Mouse (Mus musculus) thymus, adult 2 months (tissue): Measurements from ENCODE around the gene Sphkap. TPM values are rescaled to one million over a fixed set of nuclear protein-coding genes. Genes with fewer than 3 reads are reported as not detected.

Experiments
- DNase-seq: peaks from one replicate; pipeline ENCODE4 v3.0.0; 2021
- H3K27ac ChIP-seq: fragments of 200-500 bp; 2 replicates; pipeline ENCODE4 v1.5.1; 2012; ENCODE audit warnings: low read length, control low read depth; ENCODE audit not compliant: control insufficient read depth, insufficient read depth
- H3K27me3 ChIP-seq: fragments of 200-500 bp; 2 replicates; pipeline ENCODE4 v1.6.1; 2012; ENCODE audit warnings: mild to moderate bottlenecking, low read length, moderate library complexity, mixed read lengths; ENCODE audit not compliant: control insufficient read depth, insufficient read depth
- H3K36me3 ChIP-seq: fragments of 200-500 bp; 2 replicates; pipeline ENCODE4 v1.6.1; 2012; ENCODE audit warnings: mild to moderate bottlenecking, low read length, moderate library complexity; ENCODE audit not compliant: control insufficient read depth, insufficient read depth
- H3K4me1 ChIP-seq: fragments of 200-500 bp; replicated peaks from 2 replicates; pipeline ENCODE4 v1.6.1; 2012; ENCODE audit warnings: low read length; ENCODE audit not compliant: control insufficient read depth, insufficient read depth
- H3K4me3 ChIP-seq: fragments of 200-500 bp; 2 replicates; pipeline ENCODE4 v1.5.1; 2012; ENCODE audit warnings: mild to moderate bottlenecking, low read length, control low read depth, moderate library complexity; ENCODE audit not compliant: control insufficient read depth, insufficient read depth
- CTCF ChIP-seq: fragments of 200-500 bp; IDR thresholded peaks from 2 replicates; pipeline ENCODE4 v1.5.1; 2012; ENCODE audit warnings: mild to moderate bottlenecking, control low read depth, low read length, moderate library complexity, borderline replicate concordance; ENCODE audit not compliant: control insufficient read depth, poor library complexity, insufficient read depth; ENCODE audit errors: extremely low read depth
- POLR2A ChIP-seq: fragments of 200-500 bp; IDR thresholded peaks from 2 replicates; pipeline ENCODE4 v1.6.1; 2012; ENCODE audit warnings: mild to moderate bottlenecking, low read length, control low read depth, moderate library complexity; ENCODE audit not compliant: control insufficient read depth, poor library complexity, insufficient read depth; ENCODE audit errors: extremely low read depth
- WGBS: fragments of 180-500 bp; shearing (Covaris S2); methylation state at CpG from one replicate; pipeline ENCODE4 v1.1.7; 2018; 5-methylcytosine and 5-hydroxymethylcytosine counted together
- polyA plus RNA-seq: library from polyadenylated mRNA; depleted of rRNA; stranded (reverse); fragments of >200 nt; gene quantifications from 2 replicates; pipeline ENCODE4 v1.2.3, GENCODE M21; 2012

Gene Sphkap
- polyA plus RNA-seq, 1 experiment: 0.13 TPM

- H3K4me1 ChIP-seq: no peaks in the 10 kb centered on the region
- no peak overlapping the region for H3K27ac ChIP-seq
- no peak for DNase-seq
- WGBS: 89% methylated on average over 1 of the region's 1 CpGs
- no peaks in the 10 kb centered on the region for H3K27me3 ChIP-seq
- no peaks in the 10 kb centered on the region for H3K36me3 ChIP-seq
- no peak overlapping the region for H3K4me3 ChIP-seq
- TF ChIP-seq POLR2A (no peak), CTCF (no peak)
Measured at GRCm38 (mm10) chr1:83346453-83346852, 61.5 kb downstream of the Sphkap start.

- no peaks in the 10 kb centered on the region for H3K36me3 ChIP-seq
- H3K4me3 ChIP-seq: no peak overlapping the region
- TF ChIP-seq CTCF (no peak), POLR2A (no peak)
- no peak overlapping the region for H3K27ac ChIP-seq
- no peaks in the 10 kb centered on the region for H3K27me3 ChIP-seq
- DNase-seq: no peak
- H3K4me1 ChIP-seq: no peaks in the 10 kb centered on the region
- 90% methylated on average over 14 of the region's 14 CpGs for WGBS
Measured at GRCm38 (mm10) chr1:83345572-83345971, 62.4 kb downstream of the Sphkap start.

GRCm38 (mm10) chr1:83345069-83345468 is 62.9 kb downstream of the Sphkap start:
- 71% methylated on average over 3 of the region's 3 CpGs for WGBS
- H3K27ac ChIP-seq: no peak overlapping the region

GRCm38 (mm10) chr1:83342726-83343250 is 65.2 kb downstream of the Sphkap start:
- Histone ChIP-seq H3K36me3 (no peaks in the 10 kb centered on the region), H3K27me3 (no peaks in the 10 kb centered on the region), H3K27ac (no peak overlapping the region), H3K4me1 (no peaks in the 10 kb centered on the region), H3K4me3 (no peak overlapping the region)
- WGBS: 89% methylated on average over 4 of the region's 4 CpGs
- TF ChIP-seq CTCF (no peak), POLR2A (no peak)
- no peak for DNase-seq

More at GRCm38 (mm10) chr1:83345069-83345468, 62.9 kb downstream of the Sphkap start:
- H3K4me3 ChIP-seq: no peak overlapping the region
- no peak for DNase-seq
- no peaks in the 10 kb centered on the region for H3K36me3 ChIP-seq
- no peaks in the 10 kb centered on the region for H3K27me3 ChIP-seq
- H3K4me1 ChIP-seq: no peaks in the 10 kb centered on the region
- TF ChIP-seq POLR2A (no peak), CTCF (no peak)

GRCm38 (mm10) chr1:83339358-83339757 is 68.6 kb downstream of the Sphkap start:
- no peaks in the 10 kb centered on the region for H3K27me3 ChIP-seq
- H3K4me3 ChIP-seq: no peak overlapping the region
- 77% methylated on average over 3 of the region's 3 CpGs for WGBS
- no peak overlapping the region for H3K27ac ChIP-seq
- no peaks in the 10 kb centered on the region for H3K4me1 ChIP-seq
- no peak for DNase-seq
- no peaks in the 10 kb centered on the region for H3K36me3 ChIP-seq
- TF ChIP-seq POLR2A (no peak), CTCF (no peak)

- Histone ChIP-seq H3K27me3 (no peaks in the 10 kb centered on the region), H3K4me3 (no peak overlapping the region), H3K36me3 (no peaks in the 10 kb centered on the region), H3K27ac (no peak overlapping the region), H3K4me1 (no peaks in the 10 kb centered on the region)
- WGBS: 83% methylated on average over 4 of the region's 4 CpGs
- no peak for DNase-seq
- TF ChIP-seq POLR2A: no peak
- TF ChIP-seq CTCF: no peak
Measured at GRCm38 (mm10) chr1:83316917-83317316, 91.1 kb downstream of the Sphkap start.

- no peak for TF ChIP-seq CTCF
- no peak for TF ChIP-seq POLR2A
- WGBS: 88% methylated on average over 9 of the region's 9 CpGs
- H3K27ac ChIP-seq: no peak overlapping the region
- no peak overlapping the region for H3K4me3 ChIP-seq
- H3K36me3 ChIP-seq: no peaks in the 10 kb centered on the region
- no peak for DNase-seq
- H3K27me3 ChIP-seq: no peaks in the 10 kb centered on the region
- H3K4me1 ChIP-seq: no peaks in the 10 kb centered on the region
Measured at GRCm38 (mm10) chr1:83315146-83315545, 92.9 kb downstream of the Sphkap start.
